Mouse (Mus musculus): ENCODE measurements around the gene Eipr1.

The Eipr1 gene

DNA sequence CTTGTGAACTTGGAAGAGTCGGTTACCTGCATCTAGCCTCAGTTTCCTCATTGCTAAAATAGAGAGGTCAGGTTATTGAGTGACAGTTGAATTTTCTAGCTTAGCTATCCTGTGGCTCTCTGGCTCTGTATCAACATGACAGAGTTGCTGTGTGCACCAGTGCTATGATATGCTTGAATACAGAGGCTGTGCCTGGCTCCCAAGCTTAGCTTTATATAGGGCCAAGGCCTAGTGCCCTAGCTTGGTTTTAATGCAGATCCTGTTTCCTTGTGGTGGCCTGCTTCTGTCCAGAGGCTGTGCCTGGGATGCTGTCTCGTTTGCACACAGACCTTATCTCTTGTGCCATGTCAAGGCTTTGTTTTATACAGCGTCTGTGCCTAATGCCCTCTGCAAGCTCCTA, 66.3 kb downstream of the Eipr1 start:
- DNase-seq (ENCODE audit: low read depth, low spot score), result no peak

DNA sequence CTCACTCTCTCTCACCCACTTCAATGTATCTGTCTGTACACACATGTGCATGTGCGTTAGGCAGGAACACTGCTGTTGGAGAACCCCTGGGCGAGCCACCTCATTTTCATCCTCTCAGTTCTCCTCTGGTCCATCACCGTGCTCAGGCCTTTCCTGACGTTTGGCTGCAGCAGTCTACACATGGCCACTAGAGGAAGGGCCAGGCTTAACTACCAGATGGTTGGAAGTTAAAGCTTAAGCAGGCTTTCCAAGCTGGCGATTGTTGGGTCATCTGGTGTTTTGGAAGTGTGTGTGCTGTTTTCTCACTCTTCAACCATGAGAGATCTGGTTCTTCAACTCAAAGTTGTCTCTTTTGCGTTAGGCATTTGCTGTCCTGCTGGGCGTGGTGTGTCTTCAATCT, 71.9 kb downstream of the Eipr1 start:
- no peak for DNase-seq (ENCODE audit: low read depth, low spot score)

DNA sequence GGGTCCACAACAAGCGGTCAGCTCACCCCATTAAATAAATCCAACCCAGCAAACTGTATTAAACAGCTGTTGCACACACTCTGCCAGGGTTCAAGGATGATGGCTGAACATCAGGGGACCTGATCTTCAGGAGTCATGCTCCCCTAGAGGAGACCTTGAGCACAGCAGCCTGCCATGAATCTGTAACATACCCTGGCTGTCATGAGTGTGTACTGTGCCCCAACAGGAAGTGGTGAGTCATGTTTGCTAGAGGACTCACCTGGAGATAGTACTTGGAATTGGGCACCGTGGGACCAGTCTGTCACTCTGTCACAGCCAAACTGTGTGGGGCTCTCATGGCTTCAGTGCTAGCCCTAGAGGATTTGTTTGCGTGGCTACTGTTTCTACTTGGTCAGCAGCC, 77.9 kb downstream of the Eipr1 start:
- no peak for DNase-seq (ENCODE audit: low read depth, low spot score)

DNA sequence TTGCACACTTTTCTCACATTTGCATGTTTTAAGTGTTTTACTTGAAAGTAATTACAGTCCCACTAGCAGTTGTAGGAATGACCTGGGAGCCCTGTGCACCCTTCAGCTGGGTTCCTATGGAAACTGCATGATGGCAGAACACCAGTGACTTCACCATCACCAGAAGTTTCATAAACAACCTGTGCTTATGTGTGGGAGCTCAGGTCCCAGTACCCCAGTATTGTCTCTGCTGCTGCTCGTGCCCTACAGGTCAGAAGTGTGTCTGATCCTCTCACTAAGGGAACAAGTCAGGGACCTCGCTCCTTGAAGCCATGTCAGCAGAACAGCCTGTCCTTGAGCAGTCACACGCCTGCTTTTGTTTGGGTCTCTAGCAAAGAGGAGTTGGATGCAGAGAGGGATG, 78.9 kb downstream of the Eipr1 start:
- DNase-seq (ENCODE audit: low read depth, low spot score), result no peak

DNA sequence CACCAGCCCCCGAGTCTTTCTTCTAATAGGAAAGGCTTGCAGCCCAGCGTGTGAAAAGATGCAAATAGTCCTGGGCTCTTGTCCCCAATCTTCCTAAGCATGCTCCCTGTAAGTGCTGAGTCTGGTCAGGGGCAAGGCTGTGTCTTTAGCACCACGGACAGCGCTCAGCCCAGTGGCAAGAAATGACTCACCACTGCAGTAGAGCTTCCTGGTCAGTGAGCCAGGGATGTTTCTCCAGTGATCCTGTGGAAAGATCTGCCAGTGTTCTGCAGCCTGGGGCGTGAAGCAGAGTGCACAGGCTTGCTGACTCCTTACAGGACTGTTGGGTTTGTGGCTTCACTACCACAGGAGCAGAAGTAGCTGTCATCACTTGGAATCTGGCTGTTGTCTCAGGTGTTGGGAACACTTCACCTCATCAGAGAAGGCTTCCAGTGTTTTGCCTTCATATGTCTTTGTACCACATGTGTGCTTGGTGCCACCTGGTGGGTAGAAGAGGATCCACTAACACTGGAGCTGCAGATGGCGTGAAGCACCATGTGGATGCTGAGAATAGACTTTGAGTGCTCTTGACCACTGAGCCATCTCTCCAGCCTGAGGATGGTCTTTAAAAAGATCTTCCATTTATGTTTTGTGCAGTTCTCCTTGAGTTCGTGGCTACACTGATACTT, 79.6 kb downstream of the Eipr1 start:
- peak; percentile 74 for DNase-seq (ENCODE audit: low read depth, low spot score)

DNA sequence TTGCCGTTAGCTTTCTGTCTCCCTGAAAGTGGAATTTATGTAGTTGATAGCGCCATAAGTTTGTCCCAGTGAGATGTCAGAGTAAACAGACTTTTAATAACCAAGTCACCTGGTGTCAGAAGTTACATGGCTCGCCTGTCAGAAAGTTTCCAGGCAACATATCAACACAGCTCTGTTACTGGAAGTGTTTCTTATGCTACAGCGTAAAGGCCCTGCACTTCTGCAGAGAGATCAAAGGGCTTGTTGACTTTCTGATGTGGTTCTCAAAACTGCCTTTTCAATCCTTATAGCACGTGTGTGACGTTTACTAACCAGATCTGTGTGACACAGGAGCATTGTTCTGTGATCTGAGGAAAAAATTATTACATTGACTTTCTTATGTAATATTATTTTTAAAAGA, 82.7 kb downstream of the Eipr1 start:
- no peak for DNase-seq (ENCODE audit: low read depth, low spot score)

DNA sequence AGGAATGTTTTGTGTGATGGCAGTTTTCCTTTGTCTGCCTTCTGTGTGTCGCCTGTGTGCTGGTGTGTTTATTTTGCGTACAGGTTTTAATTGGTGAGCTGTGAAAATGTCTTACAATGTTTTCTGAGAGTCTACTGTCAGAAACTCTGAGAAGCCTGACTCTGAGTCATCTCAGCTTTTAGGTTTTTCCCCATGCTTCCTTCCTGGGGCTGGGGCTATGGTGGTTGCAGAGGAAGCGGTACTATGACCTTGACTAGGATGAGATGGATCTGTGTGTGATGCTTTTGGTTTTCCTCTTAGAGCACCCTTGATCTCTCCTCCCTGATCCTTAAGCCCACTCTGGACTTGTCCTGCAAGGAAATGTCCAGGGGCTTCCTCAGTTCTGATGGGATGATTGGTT, 84.1 kb downstream of the Eipr1 start:
- no peak for DNase-seq (ENCODE audit: low read depth, low spot score)

DNA sequence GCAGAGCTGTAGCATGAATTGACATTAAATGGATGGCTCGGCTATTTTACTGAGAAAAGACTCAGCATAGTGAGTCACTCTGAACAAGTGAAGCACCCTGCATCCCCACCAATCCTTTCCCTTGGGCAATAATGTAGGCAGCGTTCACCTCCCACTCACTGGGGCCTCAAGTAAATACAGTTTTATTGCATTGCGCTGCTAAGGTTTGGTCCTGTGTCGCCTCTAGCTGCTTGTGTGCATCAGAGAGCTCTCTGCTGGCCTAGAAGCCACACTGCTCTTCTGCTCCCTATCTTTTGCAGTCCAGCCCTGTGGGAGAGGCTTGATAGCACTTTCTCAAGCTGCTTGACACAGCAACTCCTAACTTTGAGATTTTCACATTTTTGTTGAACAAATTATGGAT, 86.7 kb downstream of the Eipr1 start:
- no peak for DNase-seq (ENCODE audit: low read depth, low spot score)

DNA sequence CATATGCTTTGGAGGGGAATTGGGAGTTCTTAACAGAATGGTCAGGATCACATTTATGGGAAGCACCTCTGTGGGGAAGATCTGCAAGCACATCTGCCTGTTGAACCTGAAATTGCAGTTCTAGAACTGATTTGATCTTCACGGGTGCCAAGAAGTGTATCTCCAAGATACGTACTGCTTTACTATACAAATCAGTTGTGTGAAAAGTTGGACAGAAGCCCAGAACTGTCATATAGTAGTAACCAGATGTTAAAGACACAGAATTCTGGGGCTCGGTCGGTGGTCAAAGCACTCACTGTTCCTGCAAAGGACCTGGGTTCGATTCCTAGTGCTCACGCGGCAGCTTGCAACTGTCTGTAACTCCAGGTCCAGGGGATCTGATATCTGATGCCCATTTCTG, 87.4 kb downstream of the Eipr1 start:
- no peak for DNase-seq (ENCODE audit: low read depth, low spot score)

DNA sequence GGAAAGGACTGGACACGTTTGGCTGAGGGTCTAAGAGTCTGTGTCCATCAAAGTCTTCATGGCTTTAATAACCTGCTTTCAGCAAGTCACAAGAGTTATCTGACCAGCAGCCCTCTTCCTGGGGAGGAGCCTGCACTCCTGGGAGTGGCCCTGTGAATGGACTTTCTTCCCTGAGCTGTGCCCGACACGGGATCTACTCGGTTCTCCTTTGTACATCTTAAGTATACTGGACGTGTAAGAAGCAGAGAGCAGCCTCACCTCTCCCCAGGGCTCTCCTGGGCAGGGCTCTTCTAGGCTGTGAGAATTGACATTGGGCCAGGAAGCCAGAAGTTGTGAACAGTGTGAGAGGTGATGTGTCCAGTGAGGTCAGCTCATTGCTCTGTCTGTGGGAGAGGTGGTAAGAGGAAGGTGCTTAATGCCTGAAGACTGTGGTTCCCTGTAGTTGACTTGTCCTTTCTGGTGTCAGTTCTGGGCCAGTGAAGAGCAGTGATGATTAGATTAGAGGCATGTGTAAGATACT, 89.6 kb downstream of the Eipr1 start:
- no peak for DNase-seq (ENCODE audit: low read depth, low spot score)

DNA sequence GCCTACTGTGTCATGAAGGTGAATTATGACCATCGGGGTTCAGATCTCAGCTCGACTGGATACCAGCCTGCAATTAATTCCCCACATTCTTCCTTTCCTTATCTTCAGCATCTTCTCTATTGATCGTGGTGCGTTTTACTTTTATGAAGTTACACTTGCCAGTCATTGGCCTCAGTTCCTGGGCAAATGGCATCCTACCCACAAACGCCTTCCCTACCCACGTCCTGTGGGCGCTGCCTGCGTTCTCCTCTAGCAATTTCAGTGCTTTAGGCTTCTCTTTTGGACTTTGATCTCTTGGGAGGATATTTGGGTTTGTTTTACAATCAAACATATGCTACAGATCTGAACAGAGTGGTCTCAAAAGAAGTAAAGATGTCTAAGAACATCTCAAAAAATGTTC, 94.2 kb downstream of the Eipr1 start:
- no peak for DNase-seq (ENCODE audit: low read depth, low spot score)

DNA sequence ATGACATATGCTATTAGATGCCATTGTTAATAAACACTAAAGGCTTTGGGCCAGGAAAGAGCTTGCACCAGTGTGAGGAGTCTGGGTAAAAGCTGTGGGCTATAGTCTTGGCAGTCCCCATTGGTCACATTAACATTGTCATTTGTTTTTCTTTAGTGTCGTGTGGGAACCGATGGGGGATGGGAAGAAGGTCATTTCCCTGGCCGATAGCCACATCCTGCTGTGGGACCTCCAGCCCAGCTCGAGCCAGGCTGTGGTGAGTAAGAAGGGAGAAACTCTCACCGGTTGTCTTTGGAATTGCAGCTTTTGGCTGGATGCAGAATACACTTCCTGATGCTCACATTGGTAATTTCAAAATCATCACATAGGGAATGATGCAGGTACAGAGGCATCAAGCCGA, 95.8 kb downstream of the Eipr1 start:
- DNase-seq (ENCODE audit: low read depth, low spot score), result no peak

DNA sequence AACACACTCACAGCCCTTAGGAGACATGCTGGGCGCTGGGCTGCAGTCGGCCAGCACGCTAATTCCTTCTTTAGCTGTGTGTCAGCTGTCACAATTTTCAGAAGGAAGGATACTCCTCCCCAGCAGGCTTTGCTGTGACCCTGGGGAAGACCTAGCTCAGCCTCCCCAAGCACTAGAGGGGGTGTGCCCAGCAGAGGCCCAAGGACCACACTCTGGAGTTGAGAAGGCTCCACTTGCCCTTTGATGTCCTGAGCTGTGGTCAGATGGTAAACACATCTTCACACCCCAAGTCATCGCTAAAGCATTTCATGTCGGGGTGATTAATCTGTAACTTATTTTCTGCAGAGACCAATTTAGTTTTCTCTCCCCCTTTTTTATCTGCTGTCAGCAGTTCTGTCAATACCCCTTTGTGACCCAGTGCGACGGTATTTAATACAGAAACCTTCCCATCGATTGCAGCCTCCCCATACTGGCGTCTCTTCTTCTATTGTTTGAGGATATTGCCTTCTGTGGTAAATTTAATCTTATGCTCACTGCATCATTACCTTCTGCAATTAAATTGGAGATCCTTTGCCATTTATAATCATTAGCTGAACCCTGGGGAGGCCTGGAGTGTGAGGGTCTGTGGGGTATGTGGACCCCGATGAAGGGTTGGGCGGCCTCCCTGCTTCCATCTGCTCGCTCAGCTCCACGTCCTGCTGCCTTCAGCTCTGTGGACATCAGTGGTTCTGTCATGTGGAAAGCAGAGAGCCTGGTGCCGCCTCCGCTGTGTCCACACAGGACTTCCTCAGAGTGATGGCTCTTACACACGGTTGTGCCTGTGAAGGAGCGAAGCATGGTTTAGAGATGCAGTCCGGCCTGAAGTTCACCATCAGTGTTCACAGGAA, 97.4 kb downstream of the Eipr1 start:
- no peak for DNase-seq (ENCODE audit: low read depth, low spot score)

DNA sequence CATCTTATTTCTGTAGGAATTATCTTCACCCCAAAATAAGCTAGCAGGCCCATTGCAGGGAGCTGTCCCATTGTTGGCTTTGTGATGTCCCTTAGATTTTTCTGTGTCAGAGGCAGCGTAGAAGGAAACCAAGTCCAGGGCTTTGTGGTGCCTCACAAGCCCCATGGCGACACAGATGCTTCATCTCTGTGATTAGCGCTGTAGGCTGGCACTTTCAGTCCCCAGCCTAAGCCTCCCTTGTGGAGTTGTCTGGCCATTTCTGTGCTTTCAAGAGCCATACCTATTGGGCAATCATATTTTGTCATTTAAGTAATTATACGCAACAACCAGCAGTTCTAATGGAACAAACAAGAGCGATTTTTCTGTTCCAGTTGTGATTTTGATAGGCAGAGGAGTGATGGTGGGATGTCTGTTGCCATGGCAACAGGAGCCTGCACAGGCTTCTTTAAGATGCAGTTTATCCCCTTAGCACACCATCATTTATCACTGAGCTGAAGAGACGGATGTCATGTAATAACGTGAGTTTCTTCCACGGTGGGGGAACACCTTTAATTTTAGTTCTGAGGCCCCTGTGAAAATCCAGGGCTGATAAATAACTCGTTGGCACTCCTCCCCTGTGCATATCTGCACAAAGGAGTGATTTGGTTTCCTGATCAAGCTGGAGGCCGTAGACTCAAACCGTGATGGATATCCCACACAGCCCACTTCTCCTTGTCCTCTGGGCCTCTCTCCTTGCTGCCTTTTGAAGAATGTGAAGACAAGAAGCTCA, 108.1 kb downstream of the Eipr1 start:
- peak; percentile 66 for DNase-seq (ENCODE audit: low read depth, low spot score)

DNA sequence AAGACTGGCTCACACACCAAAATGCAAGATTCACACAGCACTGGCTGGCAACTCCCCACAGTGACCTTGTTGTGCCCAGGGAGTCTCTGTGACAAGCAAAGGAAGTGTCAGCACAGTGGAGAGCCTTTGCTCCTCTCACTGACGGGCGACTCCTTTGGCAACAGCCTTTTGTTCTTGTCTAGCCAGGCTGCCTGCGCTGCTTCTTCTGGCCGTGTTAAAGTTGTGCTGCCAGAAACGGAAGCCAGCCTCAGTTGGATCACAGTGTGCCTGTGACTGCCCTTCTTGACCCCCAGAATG, 108.6 kb downstream of the Eipr1 start:
- peak; percentile 29 for DNase-seq (ENCODE audit: low read depth, low spot score)

DNA sequence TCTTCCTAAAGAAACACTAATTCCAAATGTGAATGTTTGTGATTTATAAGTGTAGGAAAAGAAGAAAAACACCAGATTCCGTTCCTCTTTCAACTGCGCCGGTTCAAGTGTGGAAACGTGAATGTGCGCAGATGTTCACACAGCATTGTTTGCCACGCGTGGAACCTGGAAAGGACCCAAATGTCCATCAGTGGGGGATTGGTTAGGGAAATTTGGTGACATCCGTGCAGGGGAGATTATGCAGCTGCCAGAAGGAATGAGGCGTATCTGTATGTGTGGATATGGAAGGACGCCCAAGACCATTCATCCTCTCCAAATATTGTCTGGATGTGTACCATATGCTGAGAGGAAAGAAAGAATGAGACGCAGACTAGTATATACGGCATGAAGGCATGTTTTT, 111.7 kb downstream of the Eipr1 start:
- DNase-seq (ENCODE audit: low read depth, low spot score), result no peak

DNA sequence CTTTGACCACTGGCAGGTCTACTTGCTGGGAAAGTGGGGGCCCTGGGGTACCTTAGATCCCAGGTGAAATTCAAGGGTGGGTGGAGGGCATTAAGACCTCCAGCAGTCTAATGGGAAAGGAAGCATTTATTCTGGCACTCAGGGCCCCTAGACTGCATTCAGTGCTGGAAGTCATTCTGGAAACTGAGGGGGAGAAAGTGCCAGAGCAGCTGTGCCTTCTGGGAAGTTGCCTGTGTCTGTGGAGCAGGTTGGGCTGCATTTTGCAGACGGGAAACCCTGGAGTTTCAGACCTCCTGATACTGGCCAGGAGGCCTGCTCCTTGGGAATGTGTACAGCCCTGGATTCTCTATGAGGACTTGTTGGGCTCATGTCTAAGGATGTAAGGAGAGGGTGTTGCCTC, 114.5 kb downstream of the Eipr1 start:
- DNase-seq (ENCODE audit: low read depth, low spot score), result no peak

DNA sequence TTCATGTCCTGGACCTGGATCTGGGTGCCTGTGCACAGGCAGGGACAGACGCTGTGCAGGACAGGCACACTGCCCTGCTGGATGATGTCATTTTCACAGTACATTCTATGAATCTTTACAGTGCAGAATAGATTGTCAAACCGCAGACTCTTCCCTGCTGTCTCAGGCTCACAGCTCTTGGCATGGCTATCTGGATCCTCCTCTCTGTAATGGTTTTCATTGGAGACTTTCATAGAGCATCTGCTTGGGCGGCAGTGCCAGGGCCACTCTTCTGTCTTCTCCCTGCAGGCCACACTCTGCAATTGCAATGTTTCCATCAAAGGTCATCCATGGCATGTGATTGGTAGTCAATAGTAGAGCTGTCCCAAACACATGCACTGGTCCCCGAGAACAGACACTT, 117.2 kb downstream of the Eipr1 start:
- no peak for DNase-seq (ENCODE audit: low read depth, low spot score)

DNA sequence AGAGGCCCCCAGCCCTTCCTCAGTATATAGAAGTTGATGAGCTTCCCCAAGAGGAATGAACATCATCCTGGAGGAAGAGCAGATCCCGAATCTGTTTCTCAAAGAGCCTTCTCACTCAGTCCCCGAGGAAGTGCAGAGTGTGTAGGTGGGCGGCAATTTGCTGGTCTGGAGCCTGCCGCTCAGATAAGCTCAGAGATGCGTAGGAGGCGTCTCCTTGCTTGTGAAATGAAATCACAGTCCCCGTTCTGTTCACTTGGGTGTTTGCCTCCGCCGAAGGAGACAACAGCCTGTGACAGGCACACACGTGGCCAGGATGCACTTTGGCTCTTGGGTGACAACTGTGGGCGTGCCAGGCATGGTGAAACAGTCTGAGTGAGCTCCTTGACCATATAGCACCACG, 120.7 kb downstream of the Eipr1 start:
- DNase-seq (ENCODE audit: low read depth, low spot score), result no peak

DNA sequence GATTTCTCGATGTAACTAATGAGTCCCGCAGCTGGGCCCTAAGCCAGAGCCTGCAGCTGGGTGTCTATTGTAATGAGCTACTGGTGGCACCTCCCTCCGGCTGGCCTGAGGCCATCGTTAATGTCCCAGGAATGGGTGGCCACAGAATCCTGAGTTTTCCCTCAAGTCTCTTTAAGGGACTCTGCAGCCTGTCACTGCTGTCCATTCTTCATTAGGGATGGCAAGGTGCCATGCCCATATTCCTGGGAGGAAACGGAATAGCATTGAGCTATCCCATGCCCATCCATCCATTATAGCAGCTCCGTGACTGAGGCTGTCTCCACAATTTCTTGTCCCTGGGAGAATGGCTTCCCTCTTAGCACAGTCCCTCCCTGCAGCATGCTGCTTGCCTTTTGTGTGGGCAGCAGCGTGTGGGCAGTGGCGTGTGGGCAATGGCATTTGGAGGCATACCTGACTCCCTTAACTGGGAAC, 123.2 kb downstream of the Eipr1 start:
- DNase-seq (ENCODE audit: low read depth, low spot score), result no peak

DNA sequence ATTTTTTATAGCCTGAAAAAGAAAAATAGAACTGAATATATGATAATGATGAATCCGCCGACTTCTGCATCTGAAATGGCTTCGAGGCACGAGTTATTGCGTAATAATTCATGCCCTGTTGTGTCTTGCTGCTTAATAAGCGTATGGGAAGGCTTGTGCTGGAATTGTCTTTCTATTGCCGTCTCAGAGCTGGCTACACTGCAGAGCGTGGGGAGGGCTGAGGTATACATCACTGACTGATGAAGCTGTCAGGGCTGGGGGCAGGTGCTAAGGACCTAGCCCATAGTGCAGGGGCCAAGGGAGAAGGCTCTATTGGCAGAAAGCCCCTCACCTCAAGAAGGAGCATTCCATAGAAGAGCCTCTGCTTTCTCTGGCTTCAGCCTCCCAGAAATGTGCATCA, 123.9 kb downstream of the Eipr1 start:
- DNase-seq (ENCODE audit: low read depth, low spot score), result no peak

DNA sequence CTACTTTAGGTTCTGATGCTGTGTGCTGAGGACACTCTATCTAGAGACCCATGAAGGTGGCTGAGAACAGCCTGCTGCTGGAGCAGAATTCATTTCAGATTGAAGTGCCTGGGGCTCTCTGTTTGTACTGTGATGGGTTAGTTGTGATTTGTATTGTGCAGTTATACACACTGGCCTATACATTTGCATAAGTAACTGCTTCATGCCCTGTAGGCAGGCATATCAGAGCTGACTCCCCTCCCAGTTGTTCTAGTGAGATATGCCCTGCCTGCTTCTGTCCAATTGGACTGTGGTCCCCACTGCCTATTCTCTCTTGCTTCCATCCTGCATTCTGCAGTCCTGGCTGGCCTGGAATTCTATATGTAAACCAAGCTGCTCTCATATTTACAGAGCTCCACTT, 128.9 kb downstream of the Eipr1 start:
- DNase-seq (ENCODE audit: low read depth, low spot score), result no peak

Data from mesoderm, embryonic 11.5 days (tissue).